Mouse (Mus musculus): ENCODE measurements around the gene Exoc4. TPM values are rescaled to one million over a fixed set of nuclear protein-coding genes. Genes with fewer than 3 reads are reported as not detected.

Exoc4 gene
- polyA plus RNA-seq, 1 experiment from 2014 or later: 9.8 TPM

GRCm38 (mm10) chr6:33900615-33901014 is 651.7 kb downstream of the Exoc4 start:
- 60% methylated on average over 4 of the region's 4 CpGs for WGBS (ENCODE audit: insufficient replicate concordance)
- H3K27ac ChIP-seq (replicated peaks): no peak overlapping the region
- H3K9me3 ChIP-seq (replicated peaks): no peaks in the 10 kb centered on the region
- H3K27me3 ChIP-seq: no peaks in the 10 kb centered on the region
- no peak overlapping the region for H3K9ac ChIP-seq
- no peaks in the 10 kb centered on the region for H3K4me1 ChIP-seq (replicated peaks)
- H3K4me2 ChIP-seq: no peak overlapping the region
- H3K4me3 ChIP-seq (replicated peaks): no peak overlapping the region
- ATAC-seq (ENCODE audit: insufficient read depth): no peak
- H3K36me3 ChIP-seq (replicated peaks): no peaks in the 10 kb centered on the region

- ATAC-seq (ENCODE audit: insufficient read depth): no peak
- H3K4me3 ChIP-seq (replicated peaks): no peak overlapping the region
- no peak overlapping the region for H3K27ac ChIP-seq (replicated peaks)
- no peaks in the 10 kb centered on the region for H3K36me3 ChIP-seq (replicated peaks)
- WGBS (ENCODE audit: insufficient replicate concordance): 10% methylated on average over 1 of the region's 1 CpGs
- H3K9me3 ChIP-seq (replicated peaks): no peaks in the 10 kb centered on the region
- no peaks in the 10 kb centered on the region for H3K27me3 ChIP-seq
- H3K4me1 ChIP-seq (replicated peaks): no peaks in the 10 kb centered on the region
- no peak overlapping the region for H3K4me2 ChIP-seq
- no peak overlapping the region for H3K9ac ChIP-seq
These were observed 656.2 kb downstream of the Exoc4 start for GRCm38 (mm10) chr6:33905099-33905498.

- WGBS (ENCODE audit: insufficient replicate concordance): 59% methylated on average over 3 of the region's 3 CpGs
- no peak overlapping the region for H3K9ac ChIP-seq
These were observed 661.8 kb downstream of the Exoc4 start for GRCm38 (mm10) chr6:33910671-33911070.

GRCm38 (mm10) chr6:33913072-33913471 is 664.2 kb downstream of the Exoc4 start:
- Histone ChIP-seq H3K9me3 (replicated peaks) (no peaks in the 10 kb centered on the region), H3K4me1 (replicated peaks) (no peaks in the 10 kb centered on the region), H3K27ac (replicated peaks) (no peak overlapping the region), H3K36me3 (replicated peaks) (no peaks in the 10 kb centered on the region), H3K27me3 (no peaks in the 10 kb centered on the region), H3K9ac (no peak overlapping the region), H3K4me3 (replicated peaks) (no peak overlapping the region), H3K4me2 (no peak overlapping the region)
- WGBS (ENCODE audit: insufficient replicate concordance): 64% methylated on average over 5 of the region's 5 CpGs
- ATAC-seq (ENCODE audit: insufficient read depth): no peak

More at GRCm38 (mm10) chr6:33910671-33911070, 661.8 kb downstream of the Exoc4 start:
- no peak overlapping the region for H3K27ac ChIP-seq (replicated peaks)
- H3K4me1 ChIP-seq (replicated peaks): no peaks in the 10 kb centered on the region
- H3K4me3 ChIP-seq (replicated peaks): no peak overlapping the region
- H3K9me3 ChIP-seq (replicated peaks): no peaks in the 10 kb centered on the region
- no peak overlapping the region for H3K4me2 ChIP-seq
- no peaks in the 10 kb centered on the region for H3K27me3 ChIP-seq
- H3K36me3 ChIP-seq (replicated peaks): no peaks in the 10 kb centered on the region
- no peak for ATAC-seq (ENCODE audit: insufficient read depth)

GRCm38 (mm10) chr6:33913486-33913885 is 664.6 kb downstream of the Exoc4 start:
- H3K36me3 ChIP-seq (replicated peaks): no peaks in the 10 kb centered on the region
- H3K4me3 ChIP-seq (replicated peaks): no peak overlapping the region
- H3K9me3 ChIP-seq (replicated peaks): no peaks in the 10 kb centered on the region
- H3K4me2 ChIP-seq: no peak overlapping the region
- H3K4me1 ChIP-seq (replicated peaks): no peaks in the 10 kb centered on the region
- ATAC-seq (ENCODE audit: insufficient read depth): no peak
- 79% methylated on average over 8 of the region's 8 CpGs for WGBS (ENCODE audit: insufficient replicate concordance)
- no peak overlapping the region for H3K9ac ChIP-seq
- no peak overlapping the region for H3K27ac ChIP-seq (replicated peaks)
- H3K27me3 ChIP-seq: no peaks in the 10 kb centered on the region

- no peaks in the 10 kb centered on the region for H3K9me3 ChIP-seq (replicated peaks)
- WGBS (ENCODE audit: insufficient replicate concordance): 74% methylated on average over 4 of the region's 4 CpGs
- no peaks in the 10 kb centered on the region for H3K27me3 ChIP-seq
- H3K27ac ChIP-seq (replicated peaks): no peak overlapping the region
- H3K4me2 ChIP-seq: no peak overlapping the region
- no peak overlapping the region for H3K4me3 ChIP-seq (replicated peaks)
- no peaks in the 10 kb centered on the region for H3K4me1 ChIP-seq (replicated peaks)
- H3K9ac ChIP-seq: no peak overlapping the region
- no peak for ATAC-seq (ENCODE audit: insufficient read depth)
- no peaks in the 10 kb centered on the region for H3K36me3 ChIP-seq (replicated peaks)
These were observed 665.1 kb downstream of the Exoc4 start for GRCm38 (mm10) chr6:33913964-33914363.

GRCm38 (mm10) chr6:33923571-33923970 is 674.7 kb downstream of the Exoc4 start:
- Histone ChIP-seq H3K4me1 (replicated peaks) (no peaks in the 10 kb centered on the region), H3K36me3 (replicated peaks) (no peaks in the 10 kb centered on the region), H3K27ac (replicated peaks) (no peak overlapping the region), H3K9ac (no peak overlapping the region), H3K4me3 (replicated peaks) (no peak overlapping the region), H3K9me3 (replicated peaks) (no peaks in the 10 kb centered on the region), H3K4me2 (no peak overlapping the region), H3K27me3 (no peaks in the 10 kb centered on the region)
- no peak for ATAC-seq (ENCODE audit: insufficient read depth)
- 80% methylated on average over 2 of the region's 2 CpGs for WGBS (ENCODE audit: insufficient replicate concordance)

- Histone ChIP-seq H3K27ac (replicated peaks) (no peak overlapping the region), H3K9me3 (replicated peaks) (no peaks in the 10 kb centered on the region), H3K9ac (no peak overlapping the region), H3K4me3 (replicated peaks) (no peak overlapping the region), H3K4me2 (no peak overlapping the region), H3K36me3 (replicated peaks) (no peaks in the 10 kb centered on the region), H3K27me3 (no peaks in the 10 kb centered on the region), H3K4me1 (replicated peaks) (no peaks in the 10 kb centered on the region)
- 67% methylated on average over 4 of the region's 4 CpGs for WGBS (ENCODE audit: insufficient replicate concordance)
- ATAC-seq (ENCODE audit: insufficient read depth): no peak
These were observed 676.0 kb downstream of the Exoc4 start for GRCm38 (mm10) chr6:33924888-33925287.

- no peak overlapping the region for H3K27ac ChIP-seq (replicated peaks)
- no peaks in the 10 kb centered on the region for H3K36me3 ChIP-seq (replicated peaks)
- no peak overlapping the region for H3K4me2 ChIP-seq
- no peaks in the 10 kb centered on the region for H3K4me1 ChIP-seq (replicated peaks)
- no peak for ATAC-seq (ENCODE audit: insufficient read depth)
- 17% methylated on average over 13 of the region's 13 CpGs for WGBS (ENCODE audit: insufficient replicate concordance)
- H3K9ac ChIP-seq: no peak overlapping the region
- no peaks in the 10 kb centered on the region for H3K27me3 ChIP-seq
- H3K9me3 ChIP-seq (replicated peaks): no peaks in the 10 kb centered on the region
- H3K4me3 ChIP-seq (replicated peaks): no peak overlapping the region
These were observed 680.6 kb downstream of the Exoc4 start for GRCm38 (mm10) chr6:33929342-33930086.

- Histone ChIP-seq H3K4me2 (no peak overlapping the region), H3K27me3 (no peaks in the 10 kb centered on the region)
- whole genome bisulfite sequencing (ENCODE audit: insufficient replicate concordance): 57% methylated on average over 8 of the region's 8 CpGs
These were observed 681.4 kb downstream of the Exoc4 start for GRCm38 (mm10) chr6:33930087-33930945.

GRCm38 (mm10) chr6:33937906-33938305 is 689.0 kb downstream of the Exoc4 start:
- no peaks in the 10 kb centered on the region for H3K9me3 ChIP-seq (replicated peaks)
- no peak for ATAC-seq (ENCODE audit: insufficient read depth)
- WGBS (ENCODE audit: insufficient replicate concordance): 77% methylated on average over 4 of the region's 4 CpGs

More at GRCm38 (mm10) chr6:33930087-33930945, 681.4 kb downstream of the Exoc4 start:
- no peak for ATAC-seq (ENCODE audit: insufficient read depth)
- Histone ChIP-seq H3K27ac (replicated peaks) (no peak overlapping the region), H3K4me1 (replicated peaks) (no peaks in the 10 kb centered on the region), H3K36me3 (replicated peaks) (no peaks in the 10 kb centered on the region), H3K4me3 (replicated peaks) (no peak overlapping the region), H3K9me3 (replicated peaks) (no peaks in the 10 kb centered on the region), H3K9ac (no peak overlapping the region)

More at GRCm38 (mm10) chr6:33937906-33938305, 689.0 kb downstream of the Exoc4 start:
- Histone ChIP-seq H3K4me2 (no peak overlapping the region), H3K4me3 (replicated peaks) (no peak overlapping the region), H3K9ac (no peak overlapping the region), H3K36me3 (replicated peaks) (no peaks in the 10 kb centered on the region), H3K27me3 (no peaks in the 10 kb centered on the region), H3K27ac (replicated peaks) (no peak overlapping the region), H3K4me1 (replicated peaks) (no peaks in the 10 kb centered on the region)
